Mouse (Mus musculus) erythroblast, embryonic 14.5 days (primary cell): ENCODE data around the gene Farp1. TPM values are rescaled to one million over a fixed set of nuclear protein-coding genes. Genes with fewer than 3 reads are reported as not detected.

Source experiments
- H3K27me3 ChIP-seq: 2 replicates; pipeline ENCODE4 v1.6.1; 2012; ENCODE audit warnings: inconsistent platforms; ENCODE audit not compliant: control insufficient read depth
- H3K36me3 ChIP-seq: 2 replicates; pipeline ENCODE4 v1.6.1; 2012; ENCODE audit warnings: mild to moderate bottlenecking, inconsistent platforms; ENCODE audit not compliant: control insufficient read depth
- H3K4me1 ChIP-seq: 2 replicates; pipeline ENCODE4 v1.6.1; 2012; ENCODE audit warnings: inconsistent platforms; ENCODE audit not compliant: control insufficient read depth
- H3K4me3 ChIP-seq: replicated peaks from 2 replicates; pipeline ENCODE3; 2012; ENCODE audit warnings: moderate library complexity, mild to moderate bottlenecking, inconsistent platforms
- H3K9me3 ChIP-seq: 2 replicates; pipeline ENCODE4 v1.6.1; 2012; ENCODE audit warnings: low read length, inconsistent platforms, mixed read lengths; ENCODE audit not compliant: control insufficient read depth
- GATA1 ChIP-seq: IDR thresholded peaks from 2 replicates; pipeline ENCODE4 v1.6.1; 2012; ENCODE audit warnings: low read length, inconsistent platforms, mixed read lengths
- TAL1 ChIP-seq: IDR thresholded peaks from 3 replicates; pipeline ENCODE4 v1.6.1; 2012; ENCODE audit warnings: low read length, inconsistent platforms, mixed read lengths
- polyA plus RNA-seq: library from polyadenylated mRNA; stranded (reverse); fragments of >175 nt; gene quantifications from 2 replicates; pipeline ENCODE4 v1.2.3, GENCODE M21; 2012

Gene Farp1
- polyA plus RNA-seq, 1 experiment, result not detected

DNA sequence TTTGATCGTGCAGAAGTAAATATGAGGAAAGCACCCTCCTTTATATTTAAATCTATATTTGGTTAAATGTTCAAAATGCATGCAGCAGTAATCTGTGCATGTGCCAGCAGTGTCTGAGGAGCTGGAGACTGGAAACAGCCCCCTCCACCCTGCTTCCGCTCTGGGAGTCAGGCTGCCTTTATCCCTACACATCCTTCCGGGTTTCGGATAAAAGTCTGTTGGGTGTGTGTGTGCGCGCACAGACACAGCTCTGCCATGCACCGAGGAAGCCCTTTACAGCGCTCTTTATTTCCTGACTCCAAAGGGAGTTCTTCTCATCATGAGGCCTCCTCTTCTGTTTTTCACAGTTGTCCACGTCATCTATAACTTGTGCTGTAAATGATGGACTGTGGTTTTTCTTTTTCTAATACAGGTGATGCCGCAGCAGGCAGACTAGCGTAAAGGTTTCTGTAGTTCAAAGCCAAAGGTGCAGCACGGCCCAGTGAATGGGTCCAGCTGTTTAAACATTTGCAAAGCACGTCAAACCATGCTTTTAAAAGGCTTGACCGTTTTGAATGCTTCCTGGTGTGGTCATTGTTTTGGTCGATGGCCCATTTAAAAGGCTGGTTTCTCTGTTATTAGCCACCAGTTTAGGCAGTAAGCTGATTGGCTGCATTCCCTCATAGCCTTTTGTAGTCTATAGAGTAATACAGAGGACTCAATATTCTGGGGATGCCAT lies 172.6 kb downstream of the Farp1 start:
- peaks cover 6% of the 10 kb centered on the region; the same call in 1 of the 2 replicates for H3K9me3 ChIP-seq
- H3K36me3 ChIP-seq, result no peaks in the 10 kb centered on the region; the same call in 1 of the 2 replicates
- H3K27me3 ChIP-seq, result no peaks in the 10 kb centered on the region
- no peaks in the 10 kb centered on the region for H3K4me1 ChIP-seq
- TF ChIP-seq TAL1, result no peak
- no peak for TF ChIP-seq GATA1
- no peak overlapping the region for H3K4me3 ChIP-seq

DNA sequence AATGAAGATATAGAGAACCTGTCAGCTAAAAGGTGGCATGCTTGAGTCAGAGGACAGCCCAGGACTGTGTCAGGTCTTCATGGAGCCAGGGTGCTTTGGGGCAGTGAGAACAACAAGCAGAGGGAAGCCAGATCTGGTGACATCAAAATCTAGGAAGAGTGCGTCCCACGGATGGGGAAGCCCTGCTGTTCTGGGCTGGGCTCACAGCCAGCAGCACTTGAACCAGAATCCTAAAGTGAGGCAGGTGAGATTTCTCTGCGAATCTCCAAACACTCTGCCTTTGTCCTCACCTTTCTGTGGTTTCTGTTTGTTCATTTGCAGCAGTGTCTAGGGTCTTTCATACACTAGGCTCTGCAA lies 173.1 kb downstream of the Farp1 start:
- Histone ChIP-seq H3K4me1 (no peaks in the 10 kb centered on the region), H3K36me3 (no peaks in the 10 kb centered on the region; the same call in 1 of the 2 replicates), H3K27me3 (no peaks in the 10 kb centered on the region), H3K4me3 (no peak overlapping the region), H3K9me3 (peaks cover 7% of the 10 kb centered on the region; the same call in 1 of the 2 replicates)
- TF ChIP-seq TAL1 (no peak), GATA1 (no peak)

GRCm38 (mm10) chr14:121210318-121210717 lies 175.3 kb downstream of the Farp1 start:
- Histone ChIP-seq H3K27me3 (no peaks in the 10 kb centered on the region), H3K9me3 (peaks cover 7% of the 10 kb centered on the region; the same call in 1 of the 2 replicates), H3K36me3 (no peaks in the 10 kb centered on the region; the same call in 1 of the 2 replicates), H3K4me1 (no peaks in the 10 kb centered on the region), H3K4me3 (no peak overlapping the region)
- no peak for TF ChIP-seq GATA1
- no peak for TF ChIP-seq TAL1

DNA sequence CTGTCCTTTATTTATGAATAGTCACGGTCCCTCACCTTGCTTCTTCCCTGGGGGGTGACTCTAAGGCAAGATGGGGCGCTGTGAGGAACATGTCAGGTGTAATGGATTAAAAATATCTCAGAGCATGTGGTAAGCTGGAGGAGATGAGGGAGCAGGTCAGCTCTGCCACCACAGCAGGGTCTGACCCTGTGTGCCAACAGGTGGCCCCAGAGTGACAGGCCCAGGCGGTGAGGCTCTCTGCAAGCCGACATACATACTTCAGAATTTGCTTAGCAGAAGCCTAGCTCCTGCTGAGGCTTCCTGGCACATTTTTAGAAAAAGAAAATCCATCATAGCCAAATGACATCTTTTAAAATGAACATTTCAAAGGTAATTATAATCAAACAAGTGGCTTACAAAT lies 178.7 kb downstream of the Farp1 start:
- Histone ChIP-seq H3K9me3 (peaks cover 7% of the 10 kb centered on the region; the same call in 1 of the 2 replicates), H3K36me3 (no peaks in the 10 kb centered on the region; the same call in 1 of the 2 replicates), H3K4me1 (no peaks in the 10 kb centered on the region), H3K4me3 (no peak overlapping the region), H3K27me3 (no peaks in the 10 kb centered on the region)
- TF ChIP-seq GATA1, result no peak
- TF ChIP-seq TAL1, result no peak

DNA sequence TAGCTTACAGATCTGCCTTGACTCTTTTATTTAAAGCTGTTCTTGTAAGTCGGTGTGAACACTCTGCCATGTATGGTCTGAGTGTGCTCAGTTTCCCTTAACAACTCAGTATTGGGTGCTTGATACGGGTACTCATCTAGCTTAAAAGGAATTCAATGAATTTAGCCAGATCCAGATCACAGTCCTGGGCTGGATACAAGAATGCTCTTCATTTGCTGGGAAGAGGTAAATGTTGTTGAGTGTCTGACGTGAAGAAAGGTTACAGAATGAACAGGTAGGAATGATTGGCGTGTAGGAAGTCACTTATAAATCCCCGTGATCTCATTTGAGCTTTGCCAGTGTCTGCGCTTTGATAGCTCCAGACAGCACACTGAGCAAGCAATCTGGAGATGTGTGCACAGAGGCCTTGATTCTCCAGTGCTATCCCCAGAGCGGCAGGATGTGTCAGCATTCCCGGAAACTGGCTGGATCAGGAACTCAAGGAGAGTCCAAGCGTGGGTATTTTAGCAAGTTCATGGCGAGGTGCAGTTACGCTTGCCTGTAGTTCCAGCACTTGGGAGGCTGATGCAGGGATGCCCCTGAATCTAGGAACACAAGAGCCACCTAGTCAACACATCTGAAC lies 179.7 kb downstream of the Farp1 start:
- no peaks in the 10 kb centered on the region for H3K4me1 ChIP-seq
- no peak overlapping the region for H3K4me3 ChIP-seq
- H3K27me3 ChIP-seq, result no peaks in the 10 kb centered on the region
- no peaks in the 10 kb centered on the region; the same call in 1 of the 2 replicates for H3K36me3 ChIP-seq
- H3K9me3 ChIP-seq, result peaks cover 7% of the 10 kb centered on the region; the same call in 1 of the 2 replicates
- TF ChIP-seq TAL1 (no peak), GATA1 (no peak)

- Histone ChIP-seq H3K27me3 (no peaks in the 10 kb centered on the region), H3K4me3 (no peak overlapping the region), H3K4me1 (no peaks in the 10 kb centered on the region), H3K9me3 (peaks cover 9% of the 10 kb centered on the region; the same call in 1 of the 2 replicates), H3K36me3 (no peaks in the 10 kb centered on the region; the same call in 1 of the 2 replicates)
- no peak for TF ChIP-seq GATA1
- TF ChIP-seq TAL1, result no peak
Measured at GRCm38 (mm10) chr14:121215817-121216216, 180.8 kb downstream of the Farp1 start.

- Histone ChIP-seq H3K36me3 (no peaks in the 10 kb centered on the region; the same call in 1 of the 2 replicates), H3K4me1 (no peaks in the 10 kb centered on the region), H3K9me3 (peaks cover 15% of the 10 kb centered on the region), H3K4me3 (no peak overlapping the region), H3K27me3 (no peaks in the 10 kb centered on the region)
- TF ChIP-seq TAL1 (no peak), GATA1 (no peak)
Measured at GRCm38 (mm10) chr14:121216672-121217071, 181.7 kb downstream of the Farp1 start.

DNA sequence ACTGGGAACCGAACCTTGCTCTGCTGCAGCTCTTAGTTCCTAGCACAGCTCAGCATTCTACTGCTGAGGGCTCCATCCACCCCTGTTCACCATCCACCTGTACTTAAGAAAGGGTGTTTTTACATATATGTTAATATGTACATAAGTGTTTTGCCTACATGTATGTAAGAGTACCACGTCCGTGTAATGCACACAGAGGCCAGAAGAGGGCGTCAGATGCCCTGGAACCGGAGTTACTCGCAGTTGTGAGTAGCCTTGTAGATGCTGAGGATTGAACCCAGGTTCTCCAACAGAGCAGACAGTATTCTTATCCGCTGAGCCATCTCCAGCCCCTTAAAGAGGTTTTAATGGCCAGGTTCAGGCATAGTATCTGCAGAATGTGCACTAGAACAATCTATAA lies 183.6 kb downstream of the Farp1 start:
- TF ChIP-seq TAL1, result no peak
- no peak for TF ChIP-seq GATA1
- no peaks in the 10 kb centered on the region; the same call in 1 of the 2 replicates for H3K36me3 ChIP-seq
- H3K4me3 ChIP-seq, result no peak overlapping the region
- no peaks in the 10 kb centered on the region for H3K27me3 ChIP-seq
- peaks cover 8% of the 10 kb centered on the region for H3K9me3 ChIP-seq
- H3K4me1 ChIP-seq, result no peaks in the 10 kb centered on the region
